Mouse (Mus musculus): ENCODE results near the gene Caml.

GRCm38 (mm10) chr13:55635146-55635571, 12.4 kb downstream of the Caml start:
- TF ChIP-seq CTCF (IDR thresholded peaks at IDR 0.05; ENCODE audit: extremely low read depth, insufficient read depth, insufficient read length, insufficient replicate concordance), result no peak
- TF ChIP-seq POLR2A (IDR thresholded peaks at IDR 0.05; ENCODE audit: low read depth, low read length), result no peak

All from spleen, adult 2 months (tissue).